Mouse (Mus musculus): ENCODE data around the gene Foxk2. TPM values are rescaled to one million over a fixed set of nuclear protein-coding genes. Genes with fewer than 3 reads are reported as not detected.
"Not testable (repeated sequence)": the region's sequence is repeated elsewhere in the genome, so short reads cannot be mapped to it uniquely, and the experiment has no call there.

The Foxk2 gene
- polyA plus RNA-seq, 1 experiment, result 41.7 TPM

DNA sequence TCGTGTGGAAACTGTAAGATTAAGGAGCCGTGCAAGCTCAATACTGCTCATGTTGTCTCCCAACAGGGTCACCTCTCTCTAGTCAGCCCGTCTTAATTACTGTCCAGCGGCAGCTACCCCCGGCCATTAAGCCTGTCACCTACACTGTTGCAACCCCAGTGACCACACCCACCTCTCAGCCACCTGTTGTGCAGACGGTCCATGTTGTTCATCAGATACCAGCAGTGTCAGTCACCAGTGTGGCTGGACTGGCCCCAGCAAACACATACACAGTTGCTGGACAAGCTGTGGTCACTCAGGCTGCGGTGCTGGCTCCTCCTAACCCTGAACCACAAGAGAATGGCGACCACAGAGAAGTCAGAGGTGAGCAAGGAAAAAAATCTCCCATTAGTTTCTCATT, 38.7 kb downstream of the Foxk2 start:
- TF ChIP-seq TCF3 (IDR thresholded peaks at IDR 0.05; ENCODE audit: insufficient read length, low read depth), result peak; percentile 66
- peak; percentile 29 to 96 (median 89) for TF ChIP-seq MYOD1 (IDR thresholded peaks at IDR 0.05; ENCODE audit: control insufficient read depth in 1 of 3, insufficient read length in 2 of 3, low read depth in 2 of 3)
- no peak for TF ChIP-seq CEBPB (IDR thresholded peaks at IDR 0.05; ENCODE audit: insufficient read depth, poor library complexity, severe bottlenecking)
- peak; percentile 68 to 94 (median 83) for TF ChIP-seq MYOG (IDR thresholded peaks at IDR 0.05; ENCODE audit: control insufficient read depth in 1 of 3, insufficient read depth in 1 of 3, insufficient read length in 2 of 3, low read depth in 2 of 3)
- Histone ChIP-seq H3K4me2 (ENCODE audit: low read depth) (no peak overlapping the region), H3K36me3 (ENCODE audit: control insufficient read depth, insufficient read depth) (peaks cover 68% of the 10 kb centered on the region), H3K27me3 (ENCODE audit: control insufficient read depth, insufficient read depth, insufficient read length) (no peaks in the 10 kb centered on the region), H3K79me2 (ENCODE audit: control insufficient read depth, insufficient read depth) (peaks cover 20% of the 10 kb centered on the region), H3K4me3 (no peak overlapping the region), H3ac (ENCODE audit: control insufficient read depth, insufficient read length) (no peak overlapping the region)

- Histone ChIP-seq H3ac (ENCODE audit: control insufficient read depth, insufficient read length) (no peak overlapping the region), H3K27me3 (ENCODE audit: control insufficient read depth, insufficient read depth, insufficient read length) (no peaks in the 10 kb centered on the region), H3K36me3 (ENCODE audit: control insufficient read depth, insufficient read depth) (peaks cover 65% of the 10 kb centered on the region), H3K79me2 (ENCODE audit: control insufficient read depth, insufficient read depth) (peaks cover 9% of the 10 kb centered on the region), H3K4me2 (ENCODE audit: low read depth) (no peak overlapping the region), H3K4me3 (no peak overlapping the region)
- TF ChIP-seq USF1 (IDR thresholded peaks at IDR 0.05; ENCODE audit: low read depth) (no peak), REST (IDR thresholded peaks at IDR 0.05; ENCODE audit: insufficient read depth, insufficient read length) (no peak), E2F4 (IDR thresholded peaks at IDR 0.05; ENCODE audit: insufficient read depth) (no peak), MAX (IDR thresholded peaks at IDR 0.05; ENCODE audit: low read depth) (no peak), POLR2AphosphoS2 (IDR thresholded peaks at IDR 0.05; ENCODE audit: insufficient read length, low read depth) (no peak), CEBPB (IDR thresholded peaks at IDR 0.05; ENCODE audit: insufficient read depth, poor library complexity, severe bottlenecking) (no peak), POLR2A (IDR thresholded peaks at IDR 0.05; ENCODE audit: insufficient read length, low read depth) (no peak), SRF (IDR thresholded peaks at IDR 0.05; ENCODE audit: control insufficient read depth, insufficient read length, low read depth) (no peak), TCF3 (IDR thresholded peaks at IDR 0.05; ENCODE audit: insufficient read length, low read depth) (no peak), TCF12 (IDR thresholded peaks at IDR 0.05; ENCODE audit: insufficient read depth, poor library complexity, severe bottlenecking) (no peak), MYOD1 (IDR thresholded peaks at IDR 0.05; ENCODE audit: control insufficient read depth in 1 of 3, insufficient read length in 2 of 3, low read depth in 2 of 3) (no peak)
These were observed 40.5 kb downstream of the Foxk2 start for GRCm38 (mm10) chr11:121300265-121300664.

DNA sequence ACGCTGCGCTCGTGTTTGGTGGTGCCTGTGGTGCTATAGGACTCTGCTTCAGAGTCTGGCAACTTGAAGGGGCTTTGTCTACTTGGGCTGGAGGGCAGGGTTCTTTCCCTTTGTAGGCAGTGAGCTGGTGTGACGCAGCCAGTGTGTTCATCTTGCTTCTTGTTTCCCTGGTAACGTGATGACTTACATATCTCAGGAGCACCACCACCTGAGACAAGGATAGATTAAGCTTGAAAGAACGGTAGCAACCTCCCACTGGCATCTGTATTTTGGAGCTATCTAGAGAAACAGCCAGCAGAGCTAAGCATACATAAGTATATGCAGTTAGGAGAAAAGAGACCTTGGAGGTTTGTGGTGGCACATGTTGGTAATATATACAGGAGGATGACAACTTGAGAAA, 45.6 kb downstream of the Foxk2 start:
- Histone ChIP-seq H3K27me3 (ENCODE audit: control insufficient read depth, insufficient read depth, insufficient read length) (no peaks in the 10 kb centered on the region), H3K79me2 (ENCODE audit: control insufficient read depth, insufficient read depth) (no peaks in the 10 kb centered on the region), H3K4me2 (ENCODE audit: low read depth) (no peak overlapping the region), H3ac (ENCODE audit: control insufficient read depth, insufficient read length) (no peak overlapping the region), H3K4me3 (no peak overlapping the region), H3K36me3 (ENCODE audit: control insufficient read depth, insufficient read depth) (peaks cover 63% of the 10 kb centered on the region)
- TF ChIP-seq TCF3 (IDR thresholded peaks at IDR 0.05; ENCODE audit: insufficient read length, low read depth) (no peak), MYOG (IDR thresholded peaks at IDR 0.05; ENCODE audit: control insufficient read depth in 1 of 3, insufficient read depth in 1 of 3, insufficient read length in 2 of 3, low read depth in 2 of 3) (no peak), CEBPB (IDR thresholded peaks at IDR 0.05; ENCODE audit: insufficient read depth, poor library complexity, severe bottlenecking) (no peak), TCF12 (IDR thresholded peaks at IDR 0.05; ENCODE audit: insufficient read depth, poor library complexity, severe bottlenecking) (no peak), POLR2A (IDR thresholded peaks at IDR 0.05; ENCODE audit: insufficient read length, low read depth) (no peak), MAX (IDR thresholded peaks at IDR 0.05; ENCODE audit: low read depth) (no peak), MYOD1 (IDR thresholded peaks at IDR 0.05; ENCODE audit: control insufficient read depth in 1 of 3, insufficient read length in 2 of 3, low read depth in 2 of 3) (no peak), POLR2AphosphoS2 (IDR thresholded peaks at IDR 0.05; ENCODE audit: insufficient read length, low read depth) (no peak), E2F4 (IDR thresholded peaks at IDR 0.05; ENCODE audit: insufficient read depth) (no peak), USF1 (IDR thresholded peaks at IDR 0.05; ENCODE audit: low read depth) (no peak), SRF (IDR thresholded peaks at IDR 0.05; ENCODE audit: control insufficient read depth, insufficient read length, low read depth) (no peak), REST (IDR thresholded peaks at IDR 0.05; ENCODE audit: insufficient read depth, insufficient read length) (no peak)

GRCm38 (mm10) chr11:121306608-121307007, 46.8 kb downstream of the Foxk2 start:
- TF ChIP-seq SRF (IDR thresholded peaks at IDR 0.05; ENCODE audit: control insufficient read depth, insufficient read length, low read depth) (no peak), MYOG (IDR thresholded peaks at IDR 0.05; ENCODE audit: control insufficient read depth in 1 of 3, insufficient read depth in 1 of 3, insufficient read length in 2 of 3, low read depth in 2 of 3) (no peak), TCF3 (IDR thresholded peaks at IDR 0.05; ENCODE audit: insufficient read length, low read depth) (no peak), MAX (IDR thresholded peaks at IDR 0.05; ENCODE audit: low read depth) (no peak), USF1 (IDR thresholded peaks at IDR 0.05; ENCODE audit: low read depth) (no peak), POLR2A (IDR thresholded peaks at IDR 0.05; ENCODE audit: insufficient read length, low read depth) (no peak), E2F4 (IDR thresholded peaks at IDR 0.05; ENCODE audit: insufficient read depth) (no peak), MYOD1 (IDR thresholded peaks at IDR 0.05; ENCODE audit: control insufficient read depth in 1 of 3, insufficient read length in 2 of 3, low read depth in 2 of 3) (no peak), REST (IDR thresholded peaks at IDR 0.05; ENCODE audit: insufficient read depth, insufficient read length) (no peak), CEBPB (IDR thresholded peaks at IDR 0.05; ENCODE audit: insufficient read depth, poor library complexity, severe bottlenecking) (no peak), TCF12 (IDR thresholded peaks at IDR 0.05; ENCODE audit: insufficient read depth, poor library complexity, severe bottlenecking) (no peak)
- Histone ChIP-seq H3K27me3 (ENCODE audit: control insufficient read depth, insufficient read depth, insufficient read length) (no peaks in the 10 kb centered on the region), H3K36me3 (ENCODE audit: control insufficient read depth, insufficient read depth) (peaks cover 58% of the 10 kb centered on the region), H3ac (ENCODE audit: control insufficient read depth, insufficient read length) (no peak overlapping the region), H3K4me3 (no peak overlapping the region), H3K79me2 (ENCODE audit: control insufficient read depth, insufficient read depth) (no peaks in the 10 kb centered on the region), H3K4me2 (ENCODE audit: low read depth) (no peak overlapping the region)

- H3K4me3 ChIP-seq; H3K79me2 ChIP-seq (ENCODE audit: control insufficient read depth, insufficient read depth); H3ac ChIP-seq (ENCODE audit: control insufficient read depth, insufficient read length); H3K4me2 ChIP-seq (ENCODE audit: low read depth); H3K27me3 ChIP-seq (ENCODE audit: control insufficient read depth, insufficient read depth, insufficient read length): not testable (repeated sequence)
- peaks cover 49% of the 10 kb centered on the region for H3K36me3 ChIP-seq (ENCODE audit: control insufficient read depth, insufficient read depth)
These were observed 47.9 kb downstream of the Foxk2 start for GRCm38 (mm10) chr11:121307712-121308111.
